Mouse (Mus musculus) liver, embryonic 16.5 days (tissue): ENCODE data around the gene Hnrnph3. TPM values are rescaled to one million over a fixed set of nuclear protein-coding genes. Genes with fewer than 3 reads are reported as not detected.
"Not testable (repeated sequence)": the region's sequence is repeated elsewhere in the genome, so short reads cannot be mapped to it uniquely, and the experiment has no call there.

Source experiments
- ATAC-seq: fragments of 200-750 bp; cut with Nextera tagmentation; 2 replicates; pipeline ENCODE4 v1.8.0; 2017; ENCODE audit warnings: low read depth, mild to moderate bottlenecking, moderate number of reproducible peaks, moderate library complexity
- H3K27ac ChIP-seq: fragments of 300-500 bp; sonication (generic); 2 replicates; pipeline ENCODE4 v1.5.1; 2014; ENCODE audit warnings: mild to moderate bottlenecking, low read length
- H3K27me3 ChIP-seq: fragments of 300-500 bp; sonication (generic); 2 replicates; pipeline ENCODE4 v1.6.1; 2014; ENCODE audit warnings: low read depth, low read length, mixed read lengths; ENCODE audit not compliant: control insufficient read depth, insufficient read depth
- H3K36me3 ChIP-seq: fragments of 300-500 bp; sonication (generic); 2 replicates; pipeline ENCODE4 v1.6.1; 2014; ENCODE audit warnings: mild to moderate bottlenecking; ENCODE audit not compliant: control insufficient read depth, insufficient read depth
- H3K4me1 ChIP-seq: fragments of 300-500 bp; sonication (generic); 2 replicates; pipeline ENCODE4 v1.6.1; 2014; ENCODE audit warnings: low read depth, low read length, mixed read lengths; ENCODE audit not compliant: control insufficient read depth
- H3K4me2 ChIP-seq: fragments of 300-500 bp; sonication (generic); 2 replicates; pipeline ENCODE4 v1.6.1; 2014; ENCODE audit warnings: low read depth, low read length, mixed read lengths
- H3K4me3 ChIP-seq: fragments of 300-500 bp; sonication (generic); 2 replicates; pipeline ENCODE4 v1.5.1; 2014; ENCODE audit warnings: low read depth, mild to moderate bottlenecking, low read length
- H3K9ac ChIP-seq: fragments of 300-500 bp; sonication (generic); 2 replicates; pipeline ENCODE4 v1.6.1; 2014; ENCODE audit warnings: low read depth, low read length
- H3K9me3 ChIP-seq: fragments of 300-500 bp; sonication (generic); replicated peaks from 2 replicates; pipeline ENCODE4 v1.6.1; 2016; ENCODE audit warnings: low read length; ENCODE audit not compliant: control insufficient read depth
- WGBS: fragments of 180-500 bp; shearing (Covaris S2); extraction: QIAGEN DNeasy Blood & Tissue Kit; methylation state at CpG from one replicate; pipeline ENCODE4 v1.1.7; 2014; ENCODE audit not compliant: insufficient replicate concordance; 5-methylcytosine and 5-hydroxymethylcytosine counted together
- polyA plus RNA-seq: library from polyadenylated mRNA; unstranded; fragments of >200 nt; fragmentation: Nextera tagmentation; extraction: Ambion mirVana; gene quantifications from 2 replicates; pipeline ENCODE4 v1.2.1, GENCODE M21; 2015

The Hnrnph3 gene
- polyA plus RNA-seq, 1 experiment from 2014 or later, result 22.2 TPM

DNA sequence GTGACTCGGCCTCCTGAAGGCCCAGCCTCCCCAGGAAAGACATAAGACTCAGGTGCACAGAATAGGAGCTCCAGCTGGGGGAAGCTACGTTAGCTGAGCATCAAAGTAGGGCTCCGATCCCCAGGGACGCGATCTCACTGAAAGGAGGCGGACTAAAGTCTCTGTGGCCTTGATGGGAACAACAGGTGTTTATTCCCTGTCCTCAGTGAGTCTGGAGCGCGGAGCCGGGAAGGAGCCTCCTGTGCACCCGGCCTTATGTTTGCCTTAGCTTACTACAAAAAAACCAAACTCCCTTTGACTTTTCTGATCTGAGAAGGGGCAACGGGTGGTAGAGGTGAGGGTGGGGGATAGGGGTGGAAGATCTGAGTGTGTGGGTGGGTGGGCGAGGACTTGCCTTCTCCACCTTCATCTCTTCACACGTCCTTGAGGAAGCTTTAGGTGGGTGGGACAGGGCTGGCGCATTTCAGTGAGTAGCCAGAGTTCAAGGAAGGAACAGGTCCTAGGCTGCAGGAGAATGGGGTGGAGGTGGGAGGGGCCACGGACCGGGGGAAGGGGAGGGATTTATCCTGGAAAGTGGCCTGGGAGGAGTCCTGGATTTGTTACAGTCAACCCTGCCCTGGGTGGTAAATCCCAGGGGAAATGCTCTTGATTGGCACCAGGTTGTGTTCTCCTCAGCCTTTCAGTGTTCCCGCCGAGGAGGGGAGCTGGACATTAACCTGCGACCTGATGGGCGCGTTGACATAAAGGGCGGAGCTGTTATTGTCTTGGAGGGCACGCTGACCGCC lies 33.1 kb upstream of the Hnrnph3 start:
- 43% methylated on average over 24 of the region's 24 CpGs for WGBS

DNA sequence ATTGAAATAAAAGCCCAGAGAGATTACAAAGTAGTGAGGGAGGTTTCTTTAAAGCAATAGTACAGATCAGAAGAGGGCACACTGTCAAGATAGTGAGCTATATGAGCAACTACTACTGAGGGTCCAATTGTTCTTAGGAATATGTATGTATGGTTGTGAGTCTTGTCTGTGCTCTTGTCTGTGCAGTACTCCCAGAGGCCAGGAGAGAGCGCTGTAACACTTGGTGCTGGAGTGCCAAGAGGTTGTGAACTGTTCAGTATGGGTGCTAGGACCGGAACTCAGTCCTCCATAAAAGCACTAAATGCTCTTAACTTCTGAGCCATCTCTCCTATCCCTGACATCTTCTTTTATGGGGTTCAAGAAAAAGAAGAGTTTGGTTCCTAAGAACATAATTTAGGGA lies 30.6 kb upstream of the Hnrnph3 start:
- no peak overlapping the region for H3K27ac ChIP-seq
- 52% methylated on average over 2 of the region's 2 CpGs for WGBS
- no peaks in the 10 kb centered on the region for H3K27me3 ChIP-seq
- no peaks in the 10 kb centered on the region for H3K4me1 ChIP-seq
- no peaks in the 10 kb centered on the region for H3K36me3 ChIP-seq
- H3K4me3 ChIP-seq, result no peak overlapping the region
- no peak overlapping the region for H3K4me2 ChIP-seq
- H3K9me3 ChIP-seq, result no peaks in the 10 kb centered on the region
- ATAC-seq, result no peak
- no peak overlapping the region for H3K9ac ChIP-seq

More for the DNA sequence above, 33.1 kb upstream of the Hnrnph3 start:
- Histone ChIP-seq H3K9me3 (no peaks in the 10 kb centered on the region), H3K4me1 (no peaks in the 10 kb centered on the region), H3K27ac (no peak overlapping the region), H3K4me3 (no peak overlapping the region), H3K4me2 (no peak overlapping the region), H3K27me3 (no peaks in the 10 kb centered on the region), H3K9ac (no peak overlapping the region), H3K36me3 (no peaks in the 10 kb centered on the region)
- no peak for ATAC-seq

DNA sequence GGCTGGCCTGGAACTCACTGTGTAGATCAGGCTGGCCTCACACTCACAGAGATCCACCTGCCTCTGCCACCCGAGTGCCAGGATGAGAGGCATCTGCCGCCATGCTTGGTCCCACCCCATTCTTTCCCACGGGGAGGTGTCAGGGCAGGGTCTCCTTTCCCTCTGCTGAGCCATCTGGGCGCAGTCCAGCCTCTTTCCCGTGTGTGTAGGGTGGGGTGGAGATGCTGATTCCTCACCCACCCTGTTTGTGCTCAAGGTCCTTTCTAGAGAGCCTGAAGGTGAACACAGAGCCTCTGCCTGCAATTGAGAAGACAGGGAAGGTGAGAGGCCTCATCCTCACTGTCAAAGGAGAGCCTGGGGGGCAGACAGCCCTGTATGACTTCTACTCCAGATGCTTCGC lies 30.1 kb upstream of the Hnrnph3 start:
- ATAC-seq, H3K27ac ChIP-seq, H3K4me1 ChIP-seq, H3K36me3 ChIP-seq, H3K9me3 ChIP-seq, H3K9ac ChIP-seq, H3K4me3 ChIP-seq, H3K4me2 ChIP-seq, H3K27me3 ChIP-seq: not testable (repeated sequence)
- WGBS, result 63% methylated on average over 6 of the region's 6 CpGs

DNA sequence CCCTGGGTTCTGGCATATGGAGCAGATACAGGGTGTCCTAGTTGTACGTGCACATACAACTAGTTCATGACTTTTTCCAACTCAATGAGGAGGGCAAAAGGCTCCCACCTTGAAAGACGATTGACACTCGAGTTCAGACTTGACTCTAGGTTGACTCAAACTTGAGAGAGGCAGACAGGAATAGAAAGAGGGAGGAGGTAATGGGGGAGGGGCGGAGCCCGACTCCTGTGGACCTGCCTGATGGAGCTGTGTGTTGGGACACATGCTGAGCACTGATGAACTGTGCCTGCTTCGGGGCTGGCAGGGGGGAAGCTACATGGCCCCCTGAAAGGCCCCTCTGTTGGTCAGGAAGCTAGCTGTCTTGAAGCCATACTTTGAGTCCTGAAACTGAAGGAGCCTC lies 29.0 kb upstream of the Hnrnph3 start:
- WGBS, result 50% methylated on average over 6 of the region's 6 CpGs
- no peaks in the 10 kb centered on the region for H3K27me3 ChIP-seq
- H3K4me1 ChIP-seq, result no peaks in the 10 kb centered on the region
- H3K9me3 ChIP-seq, result no peaks in the 10 kb centered on the region
- H3K4me2 ChIP-seq, result no peak overlapping the region
- no peak overlapping the region for H3K27ac ChIP-seq
- no peak for ATAC-seq
- no peaks in the 10 kb centered on the region for H3K36me3 ChIP-seq
- H3K4me3 ChIP-seq, result no peak overlapping the region
- no peak overlapping the region for H3K9ac ChIP-seq

DNA sequence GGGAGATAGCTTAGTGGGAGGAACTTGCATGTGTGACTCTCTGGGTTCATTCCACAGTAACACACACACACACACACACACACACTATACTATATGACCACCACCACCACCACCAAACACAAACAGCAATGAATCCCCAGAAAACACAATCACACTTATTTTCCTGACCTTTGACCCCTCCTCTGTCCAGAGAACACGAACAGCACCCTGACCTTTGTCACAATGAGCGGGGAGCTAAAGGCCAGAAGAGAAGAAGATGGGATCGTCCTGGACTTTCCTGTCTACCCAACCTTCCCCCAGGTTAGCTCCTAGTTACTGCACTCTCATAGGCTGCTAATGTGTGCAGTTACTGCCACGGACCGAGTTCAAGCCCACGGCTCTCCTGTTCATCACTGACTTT lies 28.0 kb upstream of the Hnrnph3 start:
- H3K9me3 ChIP-seq, result no peaks in the 10 kb centered on the region
- no peaks in the 10 kb centered on the region for H3K27me3 ChIP-seq
- H3K9ac ChIP-seq, result no peak overlapping the region
- no peak overlapping the region for H3K27ac ChIP-seq
- no peaks in the 10 kb centered on the region for H3K36me3 ChIP-seq
- no peak overlapping the region for H3K4me3 ChIP-seq
- no peak overlapping the region for H3K4me2 ChIP-seq
- no peak for ATAC-seq
- 70% methylated on average over 6 of the region's 6 CpGs for WGBS
- no peaks in the 10 kb centered on the region for H3K4me1 ChIP-seq

DNA sequence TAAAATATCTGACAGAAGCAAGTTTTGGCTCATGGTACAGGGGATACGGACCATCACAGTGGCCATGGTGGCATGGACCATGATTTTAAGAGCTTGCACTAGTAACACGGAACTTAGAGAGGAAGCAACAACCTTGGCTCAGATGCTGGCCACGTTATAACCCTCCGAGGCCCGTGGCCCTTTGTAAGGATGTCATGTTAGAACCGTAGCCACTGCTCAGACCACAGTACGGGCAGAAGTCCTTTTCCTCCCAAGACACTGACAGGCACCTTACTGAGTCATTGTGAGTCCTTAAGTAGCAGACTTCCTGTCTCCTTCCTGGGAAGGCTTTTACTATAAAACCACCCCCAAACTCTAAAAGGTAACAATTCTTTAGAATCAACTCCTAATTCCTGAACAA lies 27.2 kb upstream of the Hnrnph3 start:
- H3K27me3 ChIP-seq, result no peaks in the 10 kb centered on the region
- no peaks in the 10 kb centered on the region for H3K36me3 ChIP-seq
- H3K9ac ChIP-seq, result no peak overlapping the region
- no peaks in the 10 kb centered on the region for H3K4me1 ChIP-seq
- H3K27ac ChIP-seq, result no peak overlapping the region
- 25% methylated on average over 7 of the region's 7 CpGs for WGBS
- H3K4me3 ChIP-seq, result no peak overlapping the region
- no peak for ATAC-seq
- no peak overlapping the region for H3K4me2 ChIP-seq
- no peaks in the 10 kb centered on the region for H3K9me3 ChIP-seq

DNA sequence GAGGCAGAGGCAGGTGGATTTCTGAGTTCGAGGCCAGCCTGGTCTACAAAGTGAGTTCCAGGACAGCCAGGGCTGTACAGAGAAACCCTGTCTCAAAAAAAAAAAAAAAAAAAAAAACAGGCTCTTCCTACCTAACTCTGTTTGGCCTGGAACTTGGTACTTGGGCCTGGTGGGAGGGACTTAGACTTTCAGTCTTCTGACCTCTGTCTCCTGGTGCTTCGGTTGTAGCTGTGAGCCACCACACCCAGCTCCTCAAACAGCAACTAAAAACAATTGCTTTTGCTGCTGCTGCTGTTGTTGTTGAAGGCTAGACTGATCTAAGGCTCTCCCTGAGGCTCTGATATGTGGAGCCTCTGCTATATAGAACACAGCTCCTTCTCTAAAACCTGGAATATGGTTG lies 25.1 kb upstream of the Hnrnph3 start:
- H3K27me3 ChIP-seq, result no peaks in the 10 kb centered on the region
- H3K9ac ChIP-seq, result no peak overlapping the region
- H3K4me2 ChIP-seq, result no peak overlapping the region
- ATAC-seq, result no peak
- no peaks in the 10 kb centered on the region for H3K9me3 ChIP-seq
- no peak overlapping the region for H3K27ac ChIP-seq
- H3K36me3 ChIP-seq, result no peaks in the 10 kb centered on the region
- WGBS, result 54% methylated on average over 1 of the region's 2 CpGs
- no peaks in the 10 kb centered on the region for H3K4me1 ChIP-seq
- no peak overlapping the region for H3K4me3 ChIP-seq

DNA sequence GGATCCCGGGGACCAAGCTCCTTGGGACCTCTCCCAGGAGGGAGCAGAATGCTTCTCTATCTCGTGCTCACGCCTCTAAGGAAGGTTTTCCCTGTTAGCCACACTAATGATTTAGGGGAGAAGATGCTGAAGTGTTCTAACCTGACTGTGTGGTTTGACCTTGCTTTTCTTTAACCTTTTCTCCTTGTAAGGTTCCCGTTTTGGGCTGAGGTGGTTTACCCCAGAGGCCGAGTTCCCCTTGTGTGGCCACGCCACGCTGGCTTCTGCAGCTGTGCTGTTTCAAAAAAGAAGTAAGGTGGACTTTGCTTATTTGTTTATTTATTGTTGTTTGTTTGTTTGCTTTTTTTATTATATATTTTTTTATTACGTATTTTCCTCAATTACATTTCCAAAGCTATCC lies 23.7 kb upstream of the Hnrnph3 start:
- H3K4me1 ChIP-seq, result no peaks in the 10 kb centered on the region
- no peaks in the 10 kb centered on the region for H3K36me3 ChIP-seq
- no peak overlapping the region for H3K9ac ChIP-seq
- H3K4me2 ChIP-seq, result no peak overlapping the region
- ATAC-seq, result no peak
- H3K9me3 ChIP-seq, result no peaks in the 10 kb centered on the region
- no peak overlapping the region for H3K27ac ChIP-seq
- 63% methylated on average over 8 of the region's 8 CpGs for WGBS
- H3K4me3 ChIP-seq, result no peak overlapping the region
- H3K27me3 ChIP-seq, result no peaks in the 10 kb centered on the region

DNA sequence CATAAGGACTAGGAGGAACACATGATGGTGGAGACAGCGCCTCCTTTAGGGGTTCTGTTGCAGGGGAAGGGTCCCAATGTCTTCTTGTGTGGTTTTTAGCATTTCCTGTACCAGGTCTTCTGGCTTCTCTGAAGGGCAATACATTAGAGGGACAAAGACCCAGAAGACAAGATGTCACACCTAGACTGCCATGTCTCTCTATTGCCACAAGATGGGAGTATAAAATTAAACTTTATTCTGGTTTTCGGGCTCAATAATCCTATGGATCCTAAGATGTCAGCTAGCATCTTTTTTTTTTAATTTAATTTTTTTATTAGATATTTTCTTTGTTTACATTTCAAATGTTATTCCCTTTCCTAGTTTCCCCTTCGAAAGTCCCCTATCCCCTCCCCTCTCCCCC lies 19.1 kb upstream of the Hnrnph3 start:
- H3K27me3 ChIP-seq, result no peaks in the 10 kb centered on the region
- no peak overlapping the region for H3K9ac ChIP-seq
- H3K4me3 ChIP-seq, result no peak overlapping the region
- no peak overlapping the region for H3K27ac ChIP-seq
- no peaks in the 10 kb centered on the region for H3K9me3 ChIP-seq
- WGBS, result 56% methylated on average over 3 of the region's 3 CpGs
- H3K4me1 ChIP-seq, result no peaks in the 10 kb centered on the region; the same call in 1 of the 2 replicates
- no peak overlapping the region for H3K4me2 ChIP-seq
- ATAC-seq, result no peak
- H3K36me3 ChIP-seq, result no peaks in the 10 kb centered on the region
